Mouse (Mus musculus) stomach, postnatal 0 days (tissue): ENCODE results near the gene Rsad1. TPM values are rescaled to one million over a fixed set of nuclear protein-coding genes. Genes with fewer than 3 reads are reported as not detected.
A peak's percentile ranks its signal among the peaks of the same experiment; 100 is the strongest.

ENCODE experiments used
- ATAC-seq: fragments of 200-750 bp; cut with Nextera tagmentation; 2 replicates; pipeline ENCODE4 v1.8.0; 2017; ENCODE audit not compliant: low FRiP score, low TSS enrichment
- DNase-seq: peaks from one replicate; pipeline ENCODE4 v3.0.0-alpha.2; 2016; ENCODE audit warnings: low spot score
- H3K27ac ChIP-seq: fragments of 300-500 bp; sonication (generic); replicated peaks from 2 replicates; pipeline ENCODE4 v1.5.1; 2014; ENCODE audit warnings: mild to moderate bottlenecking, control low read depth
- H3K27me3 ChIP-seq: fragments of 300-500 bp; sonication (generic); 2 replicates; pipeline ENCODE4 v1.6.1; 2014; ENCODE audit warnings: low read length; ENCODE audit not compliant: control insufficient read depth, insufficient read depth
- H3K36me3 ChIP-seq: fragments of 300-500 bp; sonication (generic); 2 replicates; pipeline ENCODE4 v1.6.1; 2014; ENCODE audit warnings: low read length, mixed read lengths; ENCODE audit not compliant: control insufficient read depth, insufficient read depth
- H3K4me1 ChIP-seq: fragments of 300-500 bp; sonication (generic); replicated peaks from 2 replicates; pipeline ENCODE4 v1.6.1; 2014; ENCODE audit warnings: antibody characterized with exemption; ENCODE audit not compliant: control insufficient read depth, insufficient read depth
- H3K4me2 ChIP-seq: fragments of 300-500 bp; sonication (generic); replicated peaks from 2 replicates; pipeline ENCODE4 v1.6.1; 2014; ENCODE audit warnings: low read depth, mild to moderate bottlenecking, control low read depth, moderate library complexity
- H3K4me3 ChIP-seq: fragments of 300-500 bp; sonication (generic); 2 replicates; pipeline ENCODE4 v1.5.1; 2014; ENCODE audit warnings: low read depth, low read length, control low read depth
- H3K9ac ChIP-seq: fragments of 300-500 bp; sonication (generic); 2 replicates; pipeline ENCODE4 v1.6.1; 2014; ENCODE audit warnings: mild to moderate bottlenecking, low read length, control low read depth, mixed read lengths
- H3K9me3 ChIP-seq: fragments of 300-500 bp; sonication (generic); 2 replicates; pipeline ENCODE4 v1.6.1; 2016; ENCODE audit warnings: low read length; ENCODE audit not compliant: control insufficient read depth
- CTCF ChIP-seq: IDR thresholded peaks from 2 replicates; pipeline ENCODE4 v1.5.1; 2016; ENCODE audit warnings: antibody characterized with exemption, low read depth, mild to moderate bottlenecking, moderate library complexity
- EP300 ChIP-seq: optimal IDR thresholded peaks from 2 replicates; pipeline ENCODE3; 2016; ENCODE audit warnings: antibody characterized with exemption
- WGBS: fragments of 180-500 bp; shearing (Covaris S2); extraction: QIAGEN DNeasy Blood & Tissue Kit; methylation state at CpG from one replicate; pipeline ENCODE4 v1.1.7; 2014; 5-methylcytosine and 5-hydroxymethylcytosine counted together
- polyA plus RNA-seq: library from polyadenylated mRNA; unstranded; fragments of >200 nt; fragmentation: Nextera tagmentation; extraction: Ambion mirVana; gene quantifications from 2 replicates; pipeline ENCODE4 v1.2.1, GENCODE M21; 2015

The Rsad1 gene
- polyA plus RNA-seq, 1 experiment from 2014 or later: 3.4 TPM

DNA sequence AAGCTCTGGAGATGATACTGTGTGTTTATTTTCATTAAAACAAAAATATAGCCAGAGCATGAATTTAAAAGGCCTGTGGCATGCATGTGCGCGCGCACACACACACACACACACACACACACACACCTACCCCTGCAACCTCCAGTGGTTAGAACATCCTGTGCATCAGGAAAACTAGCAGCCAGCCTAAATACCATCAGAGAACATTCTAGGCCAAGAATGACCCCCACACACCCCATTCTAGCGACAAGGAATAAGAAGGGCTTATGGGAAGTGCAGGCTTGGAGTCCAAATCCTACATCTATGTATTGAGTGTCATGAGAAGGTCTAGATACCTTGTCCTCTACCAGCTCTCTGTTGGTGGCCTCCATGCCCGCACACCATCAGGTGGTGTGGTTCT, 14.3 kb upstream of the Rsad1 start:
- TF ChIP-seq EP300 (no peak), CTCF (no peak)
- H3K4me2 ChIP-seq: no peak overlapping the region
- ATAC-seq (no peak), DNase-seq (no peak)
- no peak overlapping the region for H3K9ac ChIP-seq
- H3K27ac ChIP-seq: no peak overlapping the region
- 0 out of 2 replicates have a peak, but pooled peaks cover 3% of the 10 kb centered on the region for H3K4me1 ChIP-seq
- H3K4me3 ChIP-seq: no peak overlapping the region
- H3K27me3 ChIP-seq: no peaks in the 10 kb centered on the region
- H3K36me3 ChIP-seq: no peaks in the 10 kb centered on the region
- no peaks in the 10 kb centered on the region for H3K9me3 ChIP-seq
- 93% methylated on average over 5 of the region's 5 CpGs for WGBS

DNA sequence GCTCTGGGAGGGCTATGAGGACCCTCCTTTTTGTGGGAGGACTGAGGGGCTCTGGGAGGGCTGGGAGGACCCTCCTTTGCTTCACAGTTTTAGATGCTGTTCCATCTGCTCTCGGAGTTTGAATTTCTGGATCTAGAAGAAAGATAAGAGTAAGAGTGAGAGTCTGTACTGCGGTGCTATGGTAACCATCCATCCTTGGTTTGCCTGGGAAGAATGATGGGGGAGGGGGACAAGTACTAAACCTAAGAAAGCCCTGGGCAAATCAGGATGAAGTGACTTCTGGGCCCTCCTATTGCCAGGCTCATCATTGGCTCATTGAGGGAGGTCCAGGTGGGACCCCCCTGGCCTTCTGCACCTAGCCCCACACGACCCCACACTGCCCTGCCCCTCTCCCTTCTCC, 9.2 kb upstream of the Rsad1 start:
- H3K4me2 ChIP-seq: no peak overlapping the region
- H3K36me3 ChIP-seq: no peaks in the 10 kb centered on the region
- H3K4me3 ChIP-seq: no peak overlapping the region
- no peaks in the 10 kb centered on the region for H3K9me3 ChIP-seq
- no peaks in the 10 kb centered on the region for H3K4me1 ChIP-seq
- H3K27ac ChIP-seq: no peak overlapping the region
- DNase-seq: no peak
- H3K9ac ChIP-seq: no peak overlapping the region
- no peak for TF ChIP-seq CTCF
- 61% methylated on average over 3 of the region's 3 CpGs for WGBS
- no peaks in the 10 kb centered on the region for H3K27me3 ChIP-seq
- no peak for ATAC-seq

- Histone ChIP-seq H3K27me3 (no peaks in the 10 kb centered on the region), H3K4me1 (peaks cover 5% of the 10 kb centered on the region), H3K9ac (no peak overlapping the region), H3K4me3 (no peak overlapping the region), H3K27ac (no peak overlapping the region), H3K9me3 (no peaks in the 10 kb centered on the region), H3K4me2 (no peak overlapping the region), H3K36me3 (no peaks in the 10 kb centered on the region)
- no peak for TF ChIP-seq CTCF
- TF ChIP-seq EP300: no peak
- WGBS: 74% methylated on average over 5 of the region's 5 CpGs
- ATAC-seq: no peak
- DNase-seq: no peak
Measured at GRCm38 (mm10) chr11:94550442-94550744, 1.3 kb upstream of the Rsad1 start.

- DNase-seq: no peak
- Histone ChIP-seq H3K4me2 (no peak overlapping the region), H3K9me3 (no peaks in the 10 kb centered on the region), H3K27me3 (no peaks in the 10 kb centered on the region), H3K27ac (peak overlapping the region; percentile 90; the same call in 1 of the 2 replicates), H3K9ac (peak overlapping the region; percentile 70), H3K4me1 (peaks cover 5% of the 10 kb centered on the region), H3K4me3 (no peak overlapping the region), H3K36me3 (no peaks in the 10 kb centered on the region)
- ATAC-seq: no peak
- WGBS: 59% methylated on average over 10 of the region's 10 CpGs
- TF ChIP-seq CTCF (no peak), EP300 (no peak)
Measured at GRCm38 (mm10) chr11:94549691-94550441, 811 bp upstream of the Rsad1 start.

DNA sequence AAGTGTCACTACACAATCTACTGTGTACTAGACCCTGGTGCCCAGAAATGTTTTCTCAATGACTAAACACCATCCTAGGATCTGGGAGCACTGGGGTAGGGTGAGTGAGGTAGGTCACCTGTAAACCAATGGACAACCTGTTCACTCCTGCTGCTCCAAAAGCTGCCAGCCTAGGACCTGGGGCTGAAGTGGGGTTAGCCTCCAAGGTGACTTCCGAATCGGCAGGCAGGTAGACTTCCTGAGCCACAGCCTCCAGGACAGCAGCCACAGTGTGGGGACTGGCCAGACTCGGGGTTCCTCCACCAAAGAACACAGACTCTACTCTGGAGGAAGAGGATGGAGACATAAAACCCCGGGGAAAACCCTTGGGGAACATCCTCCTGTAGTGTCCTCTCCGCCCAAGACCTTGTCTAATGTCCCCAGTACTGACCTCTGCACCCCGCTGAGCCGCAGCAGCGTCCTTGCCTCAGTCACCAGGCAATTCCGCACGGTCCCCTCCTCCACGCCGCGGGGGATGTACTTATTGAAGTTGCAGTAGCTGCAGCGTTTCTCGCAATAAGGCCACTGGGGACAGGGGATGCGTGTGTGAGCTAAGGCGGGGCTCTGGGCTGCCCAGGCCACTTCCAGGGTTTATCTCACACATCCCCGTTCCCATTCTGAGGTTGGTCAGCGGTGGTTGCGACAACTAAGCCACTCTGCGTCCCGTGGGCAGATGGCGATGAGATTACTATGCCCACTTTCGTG, 842 bp downstream of the Rsad1 start:
- Histone ChIP-seq H3K4me2 (peak overlapping the region; percentile 87), H3K36me3 (no peaks in the 10 kb centered on the region), H3K9ac (peak overlapping the region; percentile 70), H3K4me3 (peak overlapping the region; percentile 55), H3K9me3 (no peaks in the 10 kb centered on the region), H3K4me1 (peaks cover 5% of the 10 kb centered on the region), H3K27ac (no peak overlapping the region), H3K27me3 (no peaks in the 10 kb centered on the region)
- TF ChIP-seq EP300: no peak
- no peak for TF ChIP-seq CTCF
- 14% methylated on average over 24 of the region's 24 CpGs for WGBS
- no peak; the same call in 1 of the 2 replicates for ATAC-seq
- peak; percentile 54 for DNase-seq

- H3K4me3 ChIP-seq: no peak overlapping the region
- H3K9me3 ChIP-seq: no peaks in the 10 kb centered on the region
- TF ChIP-seq CTCF (no peak), EP300 (no peak)
- H3K36me3 ChIP-seq: no peaks in the 10 kb centered on the region
- ATAC-seq (no peak), DNase-seq (no peak)
- H3K4me1 ChIP-seq: peaks cover 5% of the 10 kb centered on the region
- 84% methylated on average over 6 of the region's 6 CpGs for WGBS
- H3K27ac ChIP-seq: no peak overlapping the region
- no peak overlapping the region for H3K9ac ChIP-seq
- H3K27me3 ChIP-seq: no peaks in the 10 kb centered on the region
- no peak overlapping the region for H3K4me2 ChIP-seq
Measured at GRCm38 (mm10) chr11:94547271-94547670, 1.8 kb downstream of the Rsad1 start.
